Mouse (Mus musculus): ENCODE measurements around the gene Abhd2. TPM values are rescaled to one million over a fixed set of nuclear protein-coding genes. Genes with fewer than 3 reads are reported as not detected.

The Abhd2 gene
- 15.7 and 16.7 TPM in 2 replicates for polyA plus RNA-seq (2015; fragmentation: Nextera tagmentation; extraction: Ambion mirVana)

- H3K4me2 ChIP-seq, result peak within 1 kb of the TSS; percentile 77
- peaks cover 53% of the 10 kb centered on the region for H3K4me1 ChIP-seq (replicated peaks)
- peak within 1 kb of the TSS; percentile 85 for H3K9ac ChIP-seq
- under 1% methylated on average over 54 of the region's 54 CpGs for WGBS
- ATAC-seq (ENCODE audit: low read depth), result peak; percentile 100
- peak within 1 kb of the TSS; percentile 88 for H3K27ac ChIP-seq (replicated peaks)
- peak within 1 kb of the TSS; percentile 83 for H3K4me3 ChIP-seq
- H3K27me3 ChIP-seq, result no peaks in the 10 kb centered on the region
- H3K9me3 ChIP-seq, result no peaks in the 10 kb centered on the region
- no peaks in the 10 kb centered on the region for H3K36me3 ChIP-seq
These were observed at the start of gene Abhd2 for GRCm38 (mm10) chr7:79272789-79273718. TSS of gene Abhd2 (plus strand) at chr7:79273199.

GRCm38 (mm10) chr7:79225477-79225876, 47.5 kb upstream of the Abhd2 start:
- Histone ChIP-seq H3K9ac (no peak overlapping the region), H3K4me2 (no peak overlapping the region), H3K27ac (replicated peaks) (no peak overlapping the region), H3K9me3 (no peaks in the 10 kb centered on the region), H3K4me1 (replicated peaks) (no peaks in the 10 kb centered on the region), H3K36me3 (no peaks in the 10 kb centered on the region), H3K27me3 (no peaks in the 10 kb centered on the region), H3K4me3 (no peak overlapping the region)
- 86% methylated on average over 8 of the region's 8 CpGs for WGBS
- ATAC-seq (ENCODE audit: low read depth), result no peak

GRCm38 (mm10) chr7:79226172-79226571, 46.8 kb upstream of the Abhd2 start:
- H3K9ac ChIP-seq, result no peak overlapping the region
- 77% methylated on average over 5 of the region's 5 CpGs for WGBS
- no peak overlapping the region for H3K4me3 ChIP-seq
- no peaks in the 10 kb centered on the region for H3K4me1 ChIP-seq (replicated peaks)
- H3K27me3 ChIP-seq, result no peaks in the 10 kb centered on the region
- H3K27ac ChIP-seq (replicated peaks), result no peak overlapping the region
- ATAC-seq (ENCODE audit: low read depth), result no peak
- no peak overlapping the region for H3K4me2 ChIP-seq
- H3K9me3 ChIP-seq, result no peaks in the 10 kb centered on the region
- H3K36me3 ChIP-seq, result no peaks in the 10 kb centered on the region

- ATAC-seq (ENCODE audit: low read depth), result no peak
- Histone ChIP-seq H3K36me3 (no peaks in the 10 kb centered on the region), H3K9me3 (no peaks in the 10 kb centered on the region), H3K4me2 (no peak overlapping the region), H3K9ac (no peak overlapping the region), H3K27me3 (no peaks in the 10 kb centered on the region), H3K27ac (replicated peaks) (no peak overlapping the region), H3K4me1 (replicated peaks) (no peaks in the 10 kb centered on the region), H3K4me3 (no peak overlapping the region)
- 90% methylated on average over 6 of the region's 10 CpGs for WGBS
These were observed 46.0 kb upstream of the Abhd2 start for GRCm38 (mm10) chr7:79226834-79227486.

- H3K27ac ChIP-seq (replicated peaks), result no peak overlapping the region
- no peak for ATAC-seq (ENCODE audit: low read depth)
- H3K27me3 ChIP-seq, result no peaks in the 10 kb centered on the region
- H3K9me3 ChIP-seq, result no peaks in the 10 kb centered on the region
- H3K4me1 ChIP-seq (replicated peaks), result no peaks in the 10 kb centered on the region
- no peak overlapping the region for H3K9ac ChIP-seq
- no peak overlapping the region for H3K4me3 ChIP-seq
- no peaks in the 10 kb centered on the region for H3K36me3 ChIP-seq
- H3K4me2 ChIP-seq, result no peak overlapping the region
- WGBS, result 28% methylated on average over 9 of the region's 9 CpGs
These were observed 44.5 kb upstream of the Abhd2 start for GRCm38 (mm10) chr7:79228471-79228870.

- Histone ChIP-seq H3K9me3 (no peaks in the 10 kb centered on the region), H3K36me3 (no peaks in the 10 kb centered on the region), H3K9ac (no peak overlapping the region), H3K27me3 (no peaks in the 10 kb centered on the region), H3K4me2 (no peak overlapping the region), H3K4me3 (no peak overlapping the region), H3K4me1 (replicated peaks) (no peaks in the 10 kb centered on the region), H3K27ac (replicated peaks) (no peak overlapping the region)
- WGBS, result 79% methylated on average over 2 of the region's 2 CpGs
- no peak for ATAC-seq (ENCODE audit: low read depth)
These were observed 41.4 kb upstream of the Abhd2 start for GRCm38 (mm10) chr7:79231577-79231976.

- no peak overlapping the region for H3K4me3 ChIP-seq
- ATAC-seq (ENCODE audit: low read depth), result no peak
- no peak overlapping the region for H3K4me2 ChIP-seq
- no peaks in the 10 kb centered on the region for H3K27me3 ChIP-seq
- no peaks in the 10 kb centered on the region for H3K4me1 ChIP-seq (replicated peaks)
- no peak overlapping the region for H3K9ac ChIP-seq
- no peaks in the 10 kb centered on the region for H3K36me3 ChIP-seq
- H3K9me3 ChIP-seq, result no peaks in the 10 kb centered on the region
- no peak overlapping the region for H3K27ac ChIP-seq (replicated peaks)
- WGBS, result 86% methylated on average over 10 of the region's 10 CpGs
These were observed 41.0 kb upstream of the Abhd2 start for GRCm38 (mm10) chr7:79232048-79232447.

GRCm38 (mm10) chr7:79238741-79239140, 34.3 kb upstream of the Abhd2 start:
- Histone ChIP-seq H3K4me3 (no peak overlapping the region), H3K4me1 (replicated peaks) (no peaks in the 10 kb centered on the region), H3K27ac (replicated peaks) (no peak overlapping the region), H3K27me3 (no peaks in the 10 kb centered on the region), H3K4me2 (no peak overlapping the region), H3K9me3 (no peaks in the 10 kb centered on the region), H3K36me3 (no peaks in the 10 kb centered on the region), H3K9ac (no peak overlapping the region)
- ATAC-seq (ENCODE audit: low read depth), result no peak
- WGBS, result 86% methylated on average over 5 of the region's 5 CpGs

GRCm38 (mm10) chr7:79241931-79242625, 30.9 kb upstream of the Abhd2 start:
- H3K9ac ChIP-seq, result no peak overlapping the region
- H3K27ac ChIP-seq (replicated peaks), result no peak overlapping the region
- H3K36me3 ChIP-seq, result no peaks in the 10 kb centered on the region
- no peak overlapping the region for H3K4me3 ChIP-seq
- H3K4me1 ChIP-seq (replicated peaks), result peaks cover 6% of the 10 kb centered on the region; the same call in 1 of the 2 replicates
- no peaks in the 10 kb centered on the region for H3K27me3 ChIP-seq
- H3K4me2 ChIP-seq, result no peak overlapping the region
- 74% methylated on average over 10 of the region's 10 CpGs for WGBS
- H3K9me3 ChIP-seq, result no peaks in the 10 kb centered on the region
- ATAC-seq (ENCODE audit: low read depth), result no peak

- no peaks in the 10 kb centered on the region for H3K36me3 ChIP-seq
- no peak for ATAC-seq (ENCODE audit: low read depth)
- no peak overlapping the region for H3K9ac ChIP-seq
- H3K4me1 ChIP-seq (replicated peaks), result peaks cover 13% of the 10 kb centered on the region
- no peaks in the 10 kb centered on the region for H3K9me3 ChIP-seq
- no peak overlapping the region for H3K4me3 ChIP-seq
- no peak overlapping the region for H3K4me2 ChIP-seq
- 72% methylated on average over 4 of the region's 4 CpGs for WGBS
- no peak overlapping the region for H3K27ac ChIP-seq (replicated peaks)
- no peaks in the 10 kb centered on the region for H3K27me3 ChIP-seq
These were observed 29.8 kb upstream of the Abhd2 start for GRCm38 (mm10) chr7:79243236-79243635.

- no peaks in the 10 kb centered on the region for H3K27me3 ChIP-seq
- peak overlapping the region; percentile 18; the same call in 1 of the 2 replicates for H3K4me3 ChIP-seq
- H3K36me3 ChIP-seq, result no peaks in the 10 kb centered on the region
- no peaks in the 10 kb centered on the region for H3K9me3 ChIP-seq
- peak overlapping the region; percentile 52 for H3K4me2 ChIP-seq
- 0 out of 2 replicates have a peak overlapping the region, but pooled peaks have one; percentile 38 for H3K9ac ChIP-seq
- 18% methylated on average over 18 of the region's 18 CpGs for WGBS
- ATAC-seq (ENCODE audit: low read depth), result peak; percentile 55; the same call in 1 of the 2 replicates
- peaks cover 13% of the 10 kb centered on the region for H3K4me1 ChIP-seq (replicated peaks)
- no peak overlapping the region for H3K27ac ChIP-seq (replicated peaks)
These were observed 26.8 kb upstream of the Abhd2 start for GRCm38 (mm10) chr7:79246039-79246670.

All from neural tube, embryonic 13.5 days (tissue).